Mouse (Mus musculus) ES-Bruce4 (cell line): ENCODE measurements around the gene Zfp184. TPM values are rescaled to one million over a fixed set of nuclear protein-coding genes. Genes with fewer than 3 reads are reported as not detected.
A peak's percentile ranks its signal among the peaks of the same experiment; 100 is the strongest.

Source experiments
- H3K27ac ChIP-seq: 2 replicates; pipeline ENCODE4 v1.5.1; 2012; ENCODE audit warnings: low read length, inconsistent platforms; ENCODE audit not compliant: insufficient read depth
- H3K27me3 ChIP-seq: 2 replicates; pipeline ENCODE4 v1.6.1; 2012; ENCODE audit warnings: mild to moderate bottlenecking, low read length, inconsistent platforms; ENCODE audit not compliant: control insufficient read depth, poor library complexity, insufficient read depth, severe bottlenecking
- H3K36me3 ChIP-seq: 2 replicates; pipeline ENCODE4 v1.6.1; 2012; ENCODE audit warnings: inconsistent platforms, mild to moderate bottlenecking, low read length, moderate library complexity; ENCODE audit not compliant: control insufficient read depth, poor library complexity, insufficient read depth, severe bottlenecking
- H3K4me1 ChIP-seq: one replicate; pipeline ENCODE4 v1.8.1; 2011; ENCODE audit warnings: low read length; ENCODE audit not compliant: control insufficient read depth, insufficient read depth
- H3K4me3 ChIP-seq: 2 replicates; pipeline ENCODE4 v1.5.1; 2011; ENCODE audit warnings: low read depth, mild to moderate bottlenecking, low read length
- H3K9ac ChIP-seq: 2 replicates; pipeline ENCODE4 v1.6.1; 2012; ENCODE audit warnings: low read depth, mild to moderate bottlenecking, inconsistent platforms; ENCODE audit not compliant: poor library complexity, severe bottlenecking
- H3K9me3 ChIP-seq: replicated peaks from 2 replicates; pipeline ENCODE4 v1.6.1; 2012; ENCODE audit warnings: mild to moderate bottlenecking, low read length, inconsistent platforms; ENCODE audit not compliant: control insufficient read depth, poor library complexity, insufficient read depth, severe bottlenecking
- CTCF ChIP-seq: IDR thresholded peaks from one replicate; pipeline ENCODE4 v1.8.1; 2011; ENCODE audit warnings: low read depth, low read length
- EP300 ChIP-seq: IDR thresholded peaks from 2 replicates; pipeline ENCODE4 v1.6.1; 2011; ENCODE audit warnings: low read depth, low read length; ENCODE audit not compliant: insufficient read depth
- POLR2A ChIP-seq: IDR thresholded peaks from one replicate; pipeline ENCODE4 v1.8.1; 2011; ENCODE audit warnings: low read length; ENCODE audit not compliant: insufficient read depth
- polyA plus RNA-seq: library from polyadenylated mRNA; stranded (reverse); fragments of >200 nt; gene quantifications from 2 replicates; pipeline ENCODE4 v1.2.4, GENCODE M21; 2011; ENCODE audit warnings: low read depth; ENCODE audit not compliant: missing spikeins, insufficient read depth, insufficient read length

Zfp184 gene
- polyA plus RNA-seq, 1 experiment, result 11.5 TPM

GRCm38 (mm10) chr13:21996840-21997185, 51.9 kb downstream of the Zfp184 start:
- Histone ChIP-seq H3K27ac (no peak overlapping the region), H3K4me1 (peaks cover 2% of the 10 kb centered on the region), H3K9me3 (no peaks in the 10 kb centered on the region), H3K36me3 (no peaks in the 10 kb centered on the region), H3K4me3 (peak overlapping the region; percentile 75), H3K9ac (peak overlapping the region; percentile 46), H3K27me3 (peaks cover 9% of the 10 kb centered on the region)
- TF ChIP-seq EP300 (no peak), CTCF (no peak), POLR2A (no peak)

GRCm38 (mm10) chr13:21997201-21997820, 52.4 kb downstream of the Zfp184 start:
- Histone ChIP-seq H3K27me3 (peaks cover 9% of the 10 kb centered on the region), H3K4me3 (peak overlapping the region; percentile 75), H3K27ac (no peak overlapping the region), H3K9me3 (no peaks in the 10 kb centered on the region), H3K36me3 (no peaks in the 10 kb centered on the region), H3K9ac (peak overlapping the region; percentile 46; the same call in 1 of the 2 replicates), H3K4me1 (peaks cover 2% of the 10 kb centered on the region)
- no peak for TF ChIP-seq POLR2A
- TF ChIP-seq EP300, result no peak
- no peak for TF ChIP-seq CTCF

DNA sequence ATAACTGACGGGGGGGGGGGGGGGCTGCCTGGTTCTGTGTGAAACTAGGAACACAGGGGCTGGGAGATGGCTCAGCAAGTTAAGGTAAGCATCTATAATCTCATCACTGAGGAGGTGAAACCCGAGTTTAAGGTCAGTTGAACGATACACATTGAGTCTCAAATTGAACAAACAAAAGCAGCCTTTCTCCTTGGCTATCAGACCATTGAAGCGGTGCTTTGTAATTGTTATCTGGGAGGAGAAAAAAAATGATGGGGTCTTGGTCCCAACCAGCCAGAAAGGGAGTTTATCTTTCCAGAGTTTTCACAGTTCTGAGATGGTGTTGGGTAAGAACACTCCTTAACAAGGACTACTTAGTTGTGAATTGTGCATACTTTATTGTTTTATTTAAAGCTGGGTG, 52.9 kb downstream of the Zfp184 start:
- Histone ChIP-seq H3K9ac (0 out of 2 replicates have a peak overlapping the region, but pooled peaks have one; percentile 46), H3K27me3 (peaks cover 9% of the 10 kb centered on the region), H3K4me3 (no peak overlapping the region), H3K4me1 (peaks cover 2% of the 10 kb centered on the region), H3K9me3 (no peaks in the 10 kb centered on the region), H3K36me3 (no peaks in the 10 kb centered on the region), H3K27ac (no peak overlapping the region)
- TF ChIP-seq POLR2A (no peak), EP300 (no peak), CTCF (no peak)

- Histone ChIP-seq H3K36me3 (no peaks in the 10 kb centered on the region), H3K4me1 (no peaks in the 10 kb centered on the region), H3K4me3 (no peak overlapping the region), H3K9me3 (no peaks in the 10 kb centered on the region), H3K27me3 (peaks cover 9% of the 10 kb centered on the region), H3K9ac (no peak overlapping the region), H3K27ac (no peak overlapping the region)
- TF ChIP-seq CTCF (no peak), EP300 (no peak)
These were observed 53.5 kb downstream of the Zfp184 start for GRCm38 (mm10) chr13:21998412-21998811.

DNA sequence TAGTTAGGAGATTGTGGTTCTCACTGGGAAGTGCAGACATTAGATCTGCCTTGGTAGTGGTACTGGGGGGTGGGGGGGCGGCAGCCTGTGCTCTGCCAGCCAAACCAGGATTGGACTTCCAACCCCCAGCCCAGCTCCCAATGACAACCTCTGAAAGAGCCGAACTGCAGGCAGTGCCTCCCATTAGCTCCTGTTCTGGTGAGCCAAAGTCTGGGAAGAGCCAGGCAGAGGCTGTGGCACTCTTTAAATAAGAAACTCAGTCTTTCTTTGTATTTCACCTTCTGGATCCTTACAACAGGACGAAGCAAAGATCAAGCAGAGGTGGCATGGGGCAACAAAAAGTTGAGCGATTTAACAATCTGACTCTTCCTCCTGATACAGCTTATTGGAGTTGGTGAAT, 54.3 kb downstream of the Zfp184 start:
- no peak for TF ChIP-seq EP300
- TF ChIP-seq CTCF, result no peak
- H3K9me3 ChIP-seq, result no peaks in the 10 kb centered on the region
- H3K27me3 ChIP-seq, result peaks cover 9% of the 10 kb centered on the region
- no peaks in the 10 kb centered on the region for H3K4me1 ChIP-seq
- H3K36me3 ChIP-seq, result no peaks in the 10 kb centered on the region
- no peak overlapping the region for H3K27ac ChIP-seq
- no peak overlapping the region for H3K9ac ChIP-seq
- no peak overlapping the region for H3K4me3 ChIP-seq

GRCm38 (mm10) chr13:22001346-22001745, 56.5 kb downstream of the Zfp184 start:
- TF ChIP-seq EP300 (no peak), POLR2A (no peak), CTCF (no peak)
- H3K27me3 ChIP-seq, result peaks cover 11% of the 10 kb centered on the region
- H3K9ac ChIP-seq, result no peak overlapping the region
- no peaks in the 10 kb centered on the region for H3K4me1 ChIP-seq
- H3K9me3 ChIP-seq, result no peaks in the 10 kb centered on the region
- no peaks in the 10 kb centered on the region for H3K36me3 ChIP-seq
- no peak overlapping the region for H3K27ac ChIP-seq
- H3K4me3 ChIP-seq, result no peak overlapping the region
